In the genomic region with DNA sequence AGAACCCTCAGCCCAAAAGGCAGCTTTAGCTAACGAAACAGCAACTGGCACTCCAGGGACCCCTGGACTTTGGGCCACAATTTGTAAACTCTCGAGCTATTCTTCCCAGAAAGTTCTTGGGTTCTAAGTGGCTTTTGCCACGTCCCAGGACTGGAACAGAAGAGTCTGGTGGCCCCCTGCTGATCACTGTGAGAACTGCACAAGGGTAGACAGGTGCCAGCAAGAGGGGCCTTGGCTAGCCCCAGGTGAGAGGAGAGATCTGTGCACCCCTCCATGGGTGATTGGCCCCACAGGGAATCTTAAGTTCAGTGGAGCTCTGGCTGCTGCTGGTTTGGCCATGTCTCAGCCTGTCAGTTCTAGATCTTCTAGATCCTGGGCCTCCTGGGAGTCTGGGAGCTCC, we compare ENCODE assay signal across 8 mouse cellular contexts. TPM values are rescaled to one million over a fixed set of nuclear protein-coding genes. Genes with fewer than 3 reads are reported as not detected.
A peak's percentile ranks its signal among the peaks of the same experiment; 100 is the strongest.
DNase-seq lines count a peak whose midpoint lies in the region; ATAC-seq lines count a peak whose summit lies in the region.

No protein-coding gene starts in this region.

- peak; percentile 49 for ATAC-seq in CD4-positive, CD25-positive, alpha-beta regulatory T cell, adult 4 months

- peak; percentile 74 for DNase-seq in adipocyte (ENCODE audit: low spot score)
- DNase-seq in embryo, embryonic 9.5 days (ENCODE audit: extremely low spot score) = peak; percentile 62
- DNase-seq in heart, adult 8-10 months (ENCODE audit: low spot score) = peak; percentile 66
- DNase-seq in layer of hippocampus, postnatal 10 days (ENCODE audit: low spot score in 2 of 2) = peak; percentile 79 to 82
- peak; percentile 58 to 80 for DNase-seq in lung, postnatal 4 days
- peak; percentile 63 for DNase-seq in right cerebral cortex, postnatal 25 days
- peak; percentile 37 for DNase-seq in yolk sac, embryonic 10.5 days (ENCODE audit: low spot score)

RNA-seq across cellular contexts. Expression of gene Alppl2, which starts 48.6 kb away (rescaled TPM):
- not detected for polyA plus RNA-seq in CD4-positive, CD25-positive, alpha-beta regulatory T cell, adult 4 months (2017; shearing (Covaris generic))
- not detected for total RNA-seq in heart, adult 8-10 months (2022)
- total RNA-seq in layer of hippocampus, postnatal 10 days (2021) = not detected

Comparison
In these comparisons a context has a peak if more than half of its experiments do, and no peak if none do; other contexts are left out.
1. Peak in every context shown above with its lines: DNase-seq and ATAC-seq.